Mouse (Mus musculus): Measurements from ENCODE around the gene Fgd2.
"Not testable (repeated sequence)": the region's sequence is repeated elsewhere in the genome, so short reads cannot be mapped to it uniquely, and the experiment has no call there.

Gene Fgd2

GRCm38 (mm10) chr17:29336266-29336990 lies 24.3 kb upstream of the Fgd2 start:
- DNase-seq (ENCODE audit: low spot score in 2 of 2) = no peak

- no peak for DNase-seq (ENCODE audit: low spot score in 2 of 2)
Observed at GRCm38 (mm10) chr17:29337979-29338823, 22.5 kb upstream of the Fgd2 start.

DNA sequence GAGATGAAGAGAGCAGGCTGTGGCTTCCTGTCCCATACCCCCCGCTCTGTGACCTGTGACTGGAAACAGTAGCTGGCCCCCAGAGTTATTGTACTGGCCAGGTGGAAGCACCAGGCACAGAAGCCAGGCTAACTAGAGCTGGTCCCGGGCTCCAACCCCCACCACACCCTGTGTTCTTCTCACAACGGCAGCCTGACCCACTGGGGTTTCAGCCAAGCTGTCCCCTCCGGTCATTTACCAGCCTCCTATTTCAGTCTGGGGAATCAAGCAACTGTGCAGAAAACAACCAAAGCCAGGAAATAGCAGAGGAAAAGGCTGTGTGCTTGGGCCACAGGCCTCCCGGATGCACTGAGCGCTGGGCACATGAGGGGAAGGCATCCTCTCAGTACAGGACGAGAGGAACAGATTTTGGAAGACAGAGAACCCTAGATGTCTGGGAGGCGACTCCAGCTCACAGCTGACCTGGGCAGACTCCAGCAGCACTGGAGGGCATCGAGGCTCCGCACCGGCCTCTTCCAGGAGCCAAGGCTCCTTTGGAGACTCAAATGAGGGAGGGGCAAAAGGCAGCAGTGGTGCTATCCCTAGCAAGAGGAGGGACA lies 21.4 kb upstream of the Fgd2 start:
- DNase-seq (ENCODE audit: low spot score in 2 of 2) = no peak

- DNase-seq (ENCODE audit: low spot score in 2 of 2) = no peak
Observed at GRCm38 (mm10) chr17:29340406-29341261, 20.1 kb upstream of the Fgd2 start.

DNA sequence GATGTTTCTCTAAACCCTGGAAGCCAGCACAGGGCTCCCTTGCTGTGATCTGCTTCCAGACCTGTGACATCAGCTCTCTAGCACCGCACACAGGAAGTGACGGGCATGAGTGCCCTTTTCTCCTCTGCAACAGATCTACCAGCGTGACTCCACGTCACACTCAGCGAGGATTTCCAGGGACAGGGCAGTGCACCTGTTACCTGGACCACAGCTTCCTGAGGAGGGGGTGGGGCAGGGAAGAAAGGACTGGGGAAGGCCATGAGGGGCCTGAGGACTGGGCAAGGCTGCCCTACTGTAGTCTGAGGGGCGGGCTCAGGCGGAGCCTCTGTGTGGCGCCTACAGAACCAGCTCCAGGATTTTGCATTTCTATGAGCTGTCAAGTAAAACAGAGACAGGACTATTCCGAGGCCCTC lies 19.1 kb upstream of the Fgd2 start:
- DNase-seq (ENCODE audit: low spot score in 2 of 2) = no peak

- no peak for DNase-seq (ENCODE audit: low spot score in 2 of 2)
Observed at GRCm38 (mm10) chr17:29342010-29342910, 18.5 kb upstream of the Fgd2 start.

DNA sequence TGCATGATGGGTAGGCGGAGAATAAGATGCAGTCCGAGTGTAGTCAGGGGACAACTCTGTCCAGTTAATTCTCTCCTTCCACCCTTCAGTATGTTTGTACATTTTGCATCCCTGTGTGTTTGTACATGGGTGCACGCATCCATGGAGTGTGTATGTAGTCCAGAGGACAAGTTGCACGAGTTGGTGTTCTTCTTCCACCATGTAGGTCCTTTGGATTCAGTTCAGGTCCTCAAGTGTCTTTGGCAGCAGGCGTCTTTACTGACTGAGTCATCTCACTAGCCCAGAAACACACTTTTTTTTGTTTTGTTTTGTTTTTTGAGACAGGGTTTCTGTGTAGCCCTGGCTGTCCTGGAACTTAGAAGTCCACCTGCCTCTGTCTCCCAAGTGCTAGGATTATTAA lies 17.5 kb upstream of the Fgd2 start:
- DNase-seq (ENCODE audit: low spot score in 2 of 2) = no peak

DNA sequence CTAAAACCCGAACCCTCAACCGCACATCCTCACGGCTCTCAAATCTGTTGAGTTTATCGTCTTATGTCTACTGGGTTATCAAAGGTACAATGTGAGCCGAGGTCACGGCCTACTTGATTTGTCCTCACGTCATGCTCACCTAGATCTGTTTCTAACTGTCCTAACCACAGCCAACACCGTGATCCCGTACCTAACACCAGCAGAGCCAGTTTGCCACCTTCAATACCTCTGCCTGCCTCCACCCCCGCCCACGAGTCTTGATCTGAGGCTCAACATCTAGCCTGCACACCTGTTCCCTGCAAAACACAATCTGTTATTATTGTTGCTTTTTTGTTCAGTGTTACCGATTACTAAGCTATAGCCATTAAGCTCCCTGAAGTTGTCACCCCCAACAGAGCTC lies 15.4 kb upstream of the Fgd2 start:
- no peak for DNase-seq (ENCODE audit: low spot score in 2 of 2)

GRCm38 (mm10) chr17:29346496-29347125 lies 14.1 kb upstream of the Fgd2 start:
- peak in 1 of 2 experiments; percentile 54 for DNase-seq (ENCODE audit: low spot score in 2 of 2)

DNA sequence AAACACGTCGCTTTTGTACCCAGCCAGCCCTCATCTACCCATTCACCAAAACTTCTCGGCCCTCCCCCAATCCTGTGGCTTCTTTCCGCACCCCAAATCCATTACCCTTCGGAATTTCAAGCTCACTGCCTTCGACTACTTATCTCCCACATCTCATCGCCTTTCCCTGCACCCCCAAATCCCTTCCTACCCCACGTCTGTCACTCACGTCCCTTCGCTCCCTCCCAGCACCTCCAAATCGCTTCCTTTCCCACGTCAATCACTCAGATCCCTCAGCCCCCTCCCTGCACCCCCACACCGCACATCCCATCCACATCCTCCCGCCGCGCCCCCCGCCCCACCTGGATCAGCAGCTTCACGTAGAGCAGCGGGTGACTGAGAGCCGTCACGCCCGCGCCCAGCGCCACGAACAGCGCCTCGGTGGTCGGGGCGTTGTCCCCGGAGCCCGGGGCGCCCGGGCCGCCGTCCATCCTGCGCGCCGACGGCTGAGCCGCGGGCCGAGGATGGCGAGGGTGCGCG lies 13.5 kb upstream of the Fgd2 start:
- DNase-seq (ENCODE audit: low spot score in 2 of 2) = no peak

- DNase-seq (ENCODE audit: low spot score in 2 of 2) = peak; percentile 95 to 96
Observed at GRCm38 (mm10) chr17:29347645-29348256, 13.0 kb upstream of the Fgd2 start, which contains the start of gene Mtch1. Mtch1 (minus strand) TSS chr17:29347934.

DNA sequence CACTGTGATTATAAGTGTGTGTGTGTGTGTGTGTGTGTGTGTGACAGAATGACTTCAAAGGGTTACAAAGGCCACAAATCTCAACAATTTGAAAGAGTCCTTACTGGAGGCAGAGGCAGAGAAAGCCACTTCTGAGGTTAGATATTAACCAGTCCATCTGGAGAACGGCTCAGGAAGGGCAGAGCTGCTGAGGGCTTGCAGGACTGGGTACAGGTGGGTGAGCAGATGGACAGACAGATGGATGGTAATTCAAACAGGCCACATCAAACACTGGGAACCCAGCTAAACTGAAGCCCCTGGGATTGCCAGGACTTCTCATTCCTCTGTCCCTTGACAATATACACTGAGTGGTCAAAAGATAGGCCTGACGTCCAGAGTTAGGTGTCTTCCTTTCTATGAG lies 11.7 kb upstream of the Fgd2 start:
- DNase-seq (ENCODE audit: low spot score in 2 of 2) = no peak

- not testable (repeated sequence) for DNase-seq (ENCODE audit: low spot score in 2 of 2)
Observed at GRCm38 (mm10) chr17:29351056-29351455, 9.7 kb upstream of the Fgd2 start.

DNA sequence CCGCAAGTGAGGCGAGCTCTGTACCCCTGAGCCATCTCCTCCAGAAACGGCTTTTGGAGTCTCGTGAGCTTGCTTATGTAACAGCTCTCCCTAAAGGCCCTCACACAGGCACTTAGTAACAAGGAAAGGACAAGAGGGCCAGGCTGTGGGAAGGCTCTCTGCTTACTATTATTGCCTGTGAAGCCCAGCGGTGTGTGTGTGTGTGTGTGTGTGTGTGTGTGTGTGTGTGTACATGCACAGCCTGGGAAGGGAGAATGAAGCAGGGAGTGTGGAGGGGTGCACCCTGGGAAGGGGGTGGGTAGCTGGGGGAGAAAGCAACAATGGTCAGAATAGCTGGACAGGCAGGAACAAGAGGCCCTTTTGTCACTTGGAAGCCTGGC lies 5.3 kb upstream of the Fgd2 start:
- DNase-seq (ENCODE audit: low spot score in 2 of 2) = no peak

DNA sequence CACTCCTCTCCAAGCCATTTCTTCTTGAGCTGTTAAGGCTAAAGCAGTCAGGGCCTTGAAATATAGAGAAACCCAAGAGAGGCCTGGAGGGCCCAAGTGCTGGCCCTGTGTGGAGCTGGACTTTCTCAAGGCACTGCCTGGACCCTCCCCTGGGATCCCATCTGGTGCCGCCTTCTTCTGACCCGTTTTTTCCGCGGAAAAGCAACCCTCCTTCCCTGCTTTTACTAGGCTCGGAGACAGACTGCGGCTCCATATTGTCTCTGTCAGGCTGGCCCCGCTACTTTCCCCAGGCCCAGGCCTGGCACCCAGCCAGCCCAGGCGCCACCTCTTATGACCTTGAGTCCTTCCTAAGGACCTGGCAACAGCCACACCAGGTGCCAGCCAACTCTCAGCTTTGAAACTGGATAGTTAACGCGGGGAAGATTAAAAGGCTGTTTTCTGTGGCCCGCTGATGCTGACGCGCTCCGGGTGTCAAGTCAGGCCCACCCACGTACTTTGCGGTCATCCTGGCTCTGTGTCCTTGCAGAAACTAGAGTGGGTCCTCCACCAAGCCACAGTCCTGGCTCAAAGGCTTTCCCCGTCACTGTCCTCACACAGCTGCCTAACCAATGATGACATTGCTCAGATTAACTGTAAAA lies 4.8 kb upstream of the Fgd2 start:
- DNase-seq (ENCODE audit: low spot score in 2 of 2) = no peak

DNA sequence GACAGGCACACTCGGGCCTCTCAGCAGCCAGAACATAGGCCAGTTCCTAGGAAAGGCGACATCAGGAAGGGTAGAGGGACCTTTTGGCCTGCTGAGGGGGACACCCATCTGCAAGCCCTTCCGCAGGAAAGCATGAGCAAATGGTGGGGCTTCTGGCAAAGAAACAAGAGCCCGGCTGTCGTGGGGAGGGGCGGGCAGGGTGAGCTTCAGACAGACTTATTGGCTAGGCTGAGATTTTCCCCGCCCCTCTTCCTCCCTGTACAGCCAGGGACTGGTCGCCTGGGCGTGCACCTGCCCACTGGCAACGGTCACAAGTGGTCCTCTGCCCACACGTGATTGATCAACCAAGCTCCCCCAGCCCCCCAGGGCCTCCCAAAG lies 4.2 kb upstream of the Fgd2 start:
- DNase-seq (ENCODE audit: low spot score in 2 of 2) = no peak

DNA sequence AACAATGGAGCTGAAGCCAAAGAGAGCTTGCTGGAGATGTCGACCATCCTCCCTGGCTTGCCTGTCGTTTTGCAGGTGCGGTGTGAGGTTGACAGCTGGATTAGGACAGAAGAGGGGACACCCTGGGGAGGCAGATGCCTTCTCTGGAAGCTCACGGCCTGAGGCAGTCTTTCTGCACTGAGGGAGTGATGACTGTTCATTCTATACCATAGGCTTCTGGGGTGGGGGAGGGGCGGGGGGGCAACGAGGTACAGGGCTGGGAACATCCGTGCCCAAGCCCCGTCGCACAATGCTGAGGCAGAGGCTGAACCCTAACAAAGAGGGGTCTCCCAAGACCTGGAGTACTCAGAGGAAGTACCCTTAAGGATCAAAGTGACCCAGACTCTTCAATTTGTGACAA lies 3.8 kb upstream of the Fgd2 start:
- DNase-seq (ENCODE audit: low spot score in 2 of 2) = no peak

- no peak for DNase-seq (ENCODE audit: low spot score in 2 of 2)
Observed at GRCm38 (mm10) chr17:29358928-29359327, 1.8 kb upstream of the Fgd2 start.
